Mouse (Mus musculus): Measurements from ENCODE around the gene Hal. TPM values are rescaled to one million over a fixed set of nuclear protein-coding genes. Genes with fewer than 3 reads are reported as not detected.
"Not testable (repeated sequence)": the region's sequence is repeated elsewhere in the genome, so short reads cannot be mapped to it uniquely, and the experiment has no call there.

The Hal gene
- total and polyA plus RNA-seq, 2 experiments from 2014 or later: not detected

DNA sequence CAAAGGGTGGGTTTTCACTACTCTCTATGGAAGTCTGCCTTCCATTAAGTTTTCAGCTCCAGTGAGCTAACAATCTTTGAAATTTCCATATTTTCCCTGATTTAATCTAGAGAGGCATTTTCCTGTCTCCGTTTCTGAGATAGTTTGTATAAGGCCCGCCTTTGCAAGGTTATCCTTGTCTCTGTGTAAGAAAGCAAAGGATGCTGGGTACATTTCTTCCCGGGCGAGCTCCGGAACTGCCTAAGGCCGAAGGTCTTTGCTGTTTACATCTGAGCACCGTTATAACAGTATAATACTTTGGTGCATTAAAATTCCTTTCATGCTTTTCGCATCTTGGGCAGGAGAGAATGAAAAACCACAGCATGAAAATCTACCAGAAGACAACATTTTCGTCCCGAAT, 61.3 kb downstream of the Hal start:
- Histone ChIP-seq H3K36me3 (replicated peaks; ENCODE audit: control insufficient read depth, insufficient read depth, low read length) (no peaks in the 10 kb centered on the region), H3K9me3 (replicated peaks; ENCODE audit: control insufficient read depth, low read length) (no peaks in the 10 kb centered on the region), H3K27me3 (ENCODE audit: control insufficient read depth, insufficient read depth, low read length) (no peaks in the 10 kb centered on the region), H3K4me3 (ENCODE audit: low read depth, low read length) (no peak overlapping the region), H3K4me2 (ENCODE audit: low read depth, low read length) (no peak overlapping the region), H3K9ac (replicated peaks; ENCODE audit: low read depth, low read length) (no peak overlapping the region), H3K4me1 (ENCODE audit: control insufficient read depth, insufficient read depth) (no peaks in the 10 kb centered on the region), H3K27ac (ENCODE audit: low read depth) (no peak overlapping the region)
- TF ChIP-seq EP300 (IDR thresholded peaks at IDR 0.05; ENCODE audit: low read depth) (no peak), CTCF (IDR thresholded peaks at IDR 0.05; ENCODE audit: low read depth) (no peak)
- DNase-seq (ENCODE audit: low spot score): no peak
- WGBS: 78% methylated on average over 10 of the region's 10 CpGs
- no peak for ATAC-seq (ENCODE audit: insufficient read depth, low read depth)

- TF ChIP-seq EP300 (IDR thresholded peaks at IDR 0.05; ENCODE audit: low read depth) (no peak), CTCF (IDR thresholded peaks at IDR 0.05; ENCODE audit: low read depth) (no peak)
- Histone ChIP-seq H3K4me3 (ENCODE audit: low read depth, low read length) (no peak overlapping the region), H3K9ac (replicated peaks; ENCODE audit: low read depth, low read length) (no peak overlapping the region), H3K27ac (ENCODE audit: low read depth) (no peak overlapping the region), H3K9me3 (replicated peaks; ENCODE audit: control insufficient read depth, low read length) (no peaks in the 10 kb centered on the region), H3K36me3 (replicated peaks; ENCODE audit: control insufficient read depth, insufficient read depth, low read length) (no peaks in the 10 kb centered on the region), H3K27me3 (ENCODE audit: control insufficient read depth, insufficient read depth, low read length) (no peaks in the 10 kb centered on the region), H3K4me2 (ENCODE audit: low read depth, low read length) (no peak overlapping the region), H3K4me1 (ENCODE audit: control insufficient read depth, insufficient read depth) (no peaks in the 10 kb centered on the region)
- no peak for ATAC-seq (ENCODE audit: insufficient read depth, low read depth)
- no peak for DNase-seq (ENCODE audit: low spot score)
- WGBS: 78% methylated on average over 8 of the region's 8 CpGs
Observed at GRCm38 (mm10) chr10:93552596-93552995, 64.0 kb downstream of the Hal start.

DNA sequence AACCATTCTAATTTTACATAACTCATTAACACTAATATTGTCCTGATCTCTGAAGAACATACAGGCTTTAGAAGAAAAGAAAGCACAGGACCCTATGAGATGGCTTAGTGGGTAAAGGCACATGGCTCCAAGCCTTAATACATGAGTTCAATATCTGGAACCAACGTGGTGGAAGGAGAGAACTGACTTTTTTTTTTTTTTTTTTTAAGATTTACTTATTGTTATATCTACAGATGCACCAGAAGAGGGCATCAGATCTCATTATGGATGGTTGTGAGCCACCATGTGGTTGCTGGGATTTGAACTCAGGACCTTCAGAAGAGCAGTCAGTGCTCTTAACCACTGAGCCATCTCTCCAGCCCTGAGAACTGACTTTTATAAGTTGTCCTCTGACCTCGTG, 69.4 kb downstream of the Hal start:
- H3K4me1 ChIP-seq (ENCODE audit: control insufficient read depth, insufficient read depth); H3K4me3 ChIP-seq (ENCODE audit: low read depth, low read length); H3K36me3 ChIP-seq (replicated peaks; ENCODE audit: control insufficient read depth, insufficient read depth, low read length); H3K27ac ChIP-seq (ENCODE audit: low read depth); H3K9me3 ChIP-seq (replicated peaks; ENCODE audit: control insufficient read depth, low read length); ATAC-seq (ENCODE audit: insufficient read depth, low read depth); H3K27me3 ChIP-seq (ENCODE audit: control insufficient read depth, insufficient read depth, low read length); H3K9ac ChIP-seq (replicated peaks; ENCODE audit: low read depth, low read length); H3K4me2 ChIP-seq (ENCODE audit: low read depth, low read length); DNase-seq (ENCODE audit: low spot score): not testable (repeated sequence)
- 74% methylated on average over 2 of the region's 2 CpGs for WGBS

- H3K36me3 ChIP-seq (replicated peaks; ENCODE audit: control insufficient read depth, insufficient read depth, low read length): no peaks in the 10 kb centered on the region
- H3K9me3 ChIP-seq (replicated peaks; ENCODE audit: control insufficient read depth, low read length): no peaks in the 10 kb centered on the region
- H3K27ac ChIP-seq (ENCODE audit: low read depth): no peak overlapping the region
- H3K4me3 ChIP-seq (ENCODE audit: low read depth, low read length): no peak overlapping the region
- DNase-seq (ENCODE audit: low spot score) (no peak), ATAC-seq (ENCODE audit: insufficient read depth, low read depth) (no peak)
- no peaks in the 10 kb centered on the region for H3K4me1 ChIP-seq (ENCODE audit: control insufficient read depth, insufficient read depth)
- H3K9ac ChIP-seq (replicated peaks; ENCODE audit: low read depth, low read length): no peak overlapping the region
- TF ChIP-seq EP300 (IDR thresholded peaks at IDR 0.05; ENCODE audit: low read depth): no peak
- TF ChIP-seq CTCF (IDR thresholded peaks at IDR 0.05; ENCODE audit: low read depth): no peak
- no peaks in the 10 kb centered on the region for H3K27me3 ChIP-seq (ENCODE audit: control insufficient read depth, insufficient read depth, low read length)
- H3K4me2 ChIP-seq (ENCODE audit: low read depth, low read length): no peak overlapping the region
- 36% methylated on average over 8 of the region's 9 CpGs for WGBS
Observed at GRCm38 (mm10) chr10:93559786-93560185, 71.2 kb downstream of the Hal start.

DNA sequence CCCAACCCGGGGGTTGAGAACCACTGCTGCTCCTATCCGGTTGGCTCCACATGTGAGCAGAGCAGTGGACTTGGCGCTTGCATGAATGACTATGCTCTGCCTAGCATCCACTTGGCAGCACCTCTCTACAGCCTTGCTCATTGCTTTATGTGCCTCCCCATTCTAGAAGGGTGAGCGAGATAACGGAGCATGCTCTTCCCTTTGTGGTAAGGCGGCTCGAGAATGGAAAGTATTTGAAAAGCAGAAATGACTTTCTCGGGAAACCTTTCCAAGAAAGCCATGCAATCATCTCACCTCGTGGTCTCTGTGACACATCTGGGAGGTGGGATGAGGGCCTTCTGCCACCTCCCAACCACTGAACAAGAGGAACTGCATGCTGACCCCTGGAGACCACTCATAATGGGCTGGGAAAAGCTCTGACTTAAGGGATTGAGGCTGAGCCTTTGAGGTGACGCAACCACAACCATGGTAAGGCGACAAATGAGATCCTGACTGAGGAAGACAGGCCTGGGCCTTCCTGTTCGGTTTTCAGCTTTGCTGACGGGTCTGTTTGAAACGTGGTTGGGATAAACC, 76.0 kb downstream of the Hal start:
- H3K27me3 ChIP-seq (ENCODE audit: control insufficient read depth, insufficient read depth, low read length): no peaks in the 10 kb centered on the region
- 72% methylated on average over 14 of the region's 14 CpGs for WGBS
- ATAC-seq (ENCODE audit: insufficient read depth, low read depth) (no peak), DNase-seq (ENCODE audit: low spot score) (no peak)
- H3K4me1 ChIP-seq (ENCODE audit: control insufficient read depth, insufficient read depth): no peaks in the 10 kb centered on the region
- no peak overlapping the region for H3K27ac ChIP-seq (ENCODE audit: low read depth)
- TF ChIP-seq EP300 (IDR thresholded peaks at IDR 0.05; ENCODE audit: low read depth) (no peak), CTCF (IDR thresholded peaks at IDR 0.05; ENCODE audit: low read depth) (no peak)
- H3K4me2 ChIP-seq (ENCODE audit: low read depth, low read length): no peak overlapping the region
- no peak overlapping the region for H3K9ac ChIP-seq (replicated peaks; ENCODE audit: low read depth, low read length)
- no peak overlapping the region for H3K4me3 ChIP-seq (ENCODE audit: low read depth, low read length)
- H3K36me3 ChIP-seq (replicated peaks; ENCODE audit: control insufficient read depth, insufficient read depth, low read length): no peaks in the 10 kb centered on the region
- no peaks in the 10 kb centered on the region for H3K9me3 ChIP-seq (replicated peaks; ENCODE audit: control insufficient read depth, low read length)

DNA sequence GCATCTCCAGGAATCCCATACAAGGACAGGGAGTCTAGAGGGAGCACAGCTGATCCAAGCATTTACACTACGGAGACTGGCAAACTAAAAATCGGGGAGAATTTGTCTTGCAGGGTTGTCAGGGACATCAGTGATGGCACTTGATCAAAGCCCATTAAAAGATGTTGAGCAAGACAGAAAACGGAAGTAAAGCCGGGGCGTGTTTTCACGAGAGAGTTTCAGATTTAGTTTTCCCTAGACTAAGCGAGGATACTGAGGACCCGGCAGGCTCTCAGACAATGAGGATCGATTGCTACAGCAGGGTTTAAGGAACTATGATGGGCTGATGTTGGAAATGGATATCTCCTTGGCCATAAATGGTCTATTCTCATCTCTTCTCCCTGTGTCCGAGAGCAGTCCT, 78.5 kb downstream of the Hal start:
- WGBS: 85% methylated on average over 10 of the region's 10 CpGs
- Histone ChIP-seq H3K9ac (replicated peaks; ENCODE audit: low read depth, low read length) (no peak overlapping the region), H3K4me3 (ENCODE audit: low read depth, low read length) (no peak overlapping the region), H3K36me3 (replicated peaks; ENCODE audit: control insufficient read depth, insufficient read depth, low read length) (no peaks in the 10 kb centered on the region), H3K4me2 (ENCODE audit: low read depth, low read length) (no peak overlapping the region), H3K27ac (ENCODE audit: low read depth) (no peak overlapping the region), H3K27me3 (ENCODE audit: control insufficient read depth, insufficient read depth, low read length) (no peaks in the 10 kb centered on the region), H3K4me1 (ENCODE audit: control insufficient read depth, insufficient read depth) (no peaks in the 10 kb centered on the region), H3K9me3 (replicated peaks; ENCODE audit: control insufficient read depth, low read length) (no peaks in the 10 kb centered on the region)
- DNase-seq (ENCODE audit: low spot score) (no peak), ATAC-seq (ENCODE audit: insufficient read depth, low read depth) (no peak)
- TF ChIP-seq EP300 (IDR thresholded peaks at IDR 0.05; ENCODE audit: low read depth): no peak
- TF ChIP-seq CTCF (IDR thresholded peaks at IDR 0.05; ENCODE audit: low read depth): no peak

Measured in heart, postnatal 0 days (tissue).